Mouse (Mus musculus) heart, postnatal 4 days (tissue): ENCODE results near the gene Cela3a. TPM values are rescaled to one million over a fixed set of nuclear protein-coding genes. Genes with fewer than 3 reads are reported as not detected.
A peak's percentile ranks its signal among the peaks of the same experiment; 100 is the strongest.
"Not testable (repeated sequence)": the region's sequence is repeated elsewhere in the genome, so short reads cannot be mapped to it uniquely, and the experiment has no call there.

Source experiments
- DNase-seq: peaks from one replicate; pipeline ENCODE4 v3.0.0; 2021
- total RNA-seq, 2 experiments: library from RNA; stranded (reverse); gene quantifications; 2 replicates each; pipeline ENCODE4 v1.2.3; 2021

The Cela3a gene
- total RNA-seq, 2 experiments from 2014 or later: not detected

DNA sequence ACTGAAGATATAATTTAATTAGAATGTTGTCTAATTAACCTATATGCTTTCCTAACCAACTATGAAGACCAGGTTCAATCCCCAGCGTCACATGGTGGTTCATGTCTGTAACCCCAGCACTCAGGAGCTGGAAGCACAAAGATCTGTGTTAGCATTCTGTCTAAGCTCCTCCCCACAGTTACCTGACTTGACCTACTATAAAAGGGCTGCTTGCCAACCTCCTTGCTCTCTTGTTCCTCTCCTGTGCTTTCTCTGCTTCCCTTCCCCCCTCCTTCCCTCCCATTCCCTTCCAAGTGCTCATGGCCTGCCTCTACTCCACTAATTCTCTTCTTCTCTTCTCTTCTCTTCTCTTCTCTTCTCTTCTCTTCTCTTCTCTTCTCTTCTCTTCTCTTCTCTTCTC is 5.3 kb upstream of the Cela3a start:
- no peak for DNase-seq

DNA sequence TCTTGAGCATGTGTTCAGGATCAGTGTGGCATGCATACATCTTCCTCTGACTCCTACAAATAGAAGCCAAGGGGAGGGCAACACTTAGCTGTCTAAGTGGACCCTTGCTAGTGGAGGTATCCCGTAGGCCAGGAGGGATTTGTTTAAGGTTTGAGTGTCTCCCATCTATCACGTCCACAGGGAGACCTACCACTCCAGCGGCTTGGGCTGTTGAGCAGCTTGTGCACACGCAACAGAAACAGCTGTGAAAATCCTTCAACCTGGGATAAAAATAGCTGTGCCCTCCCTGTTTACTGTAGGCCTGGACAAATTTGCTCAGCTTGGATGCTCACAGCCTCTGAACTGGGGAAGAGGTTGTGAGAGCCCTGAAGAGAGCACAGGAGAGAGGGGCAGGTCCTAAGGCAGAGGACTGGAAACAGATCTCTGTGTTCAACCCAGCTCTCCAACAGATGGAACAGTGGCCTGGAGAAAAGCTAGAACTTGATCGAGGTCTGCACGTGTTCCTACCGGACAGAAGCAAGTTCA is 2.7 kb upstream of the Cela3a start:
- not testable (repeated sequence) for DNase-seq

DNA sequence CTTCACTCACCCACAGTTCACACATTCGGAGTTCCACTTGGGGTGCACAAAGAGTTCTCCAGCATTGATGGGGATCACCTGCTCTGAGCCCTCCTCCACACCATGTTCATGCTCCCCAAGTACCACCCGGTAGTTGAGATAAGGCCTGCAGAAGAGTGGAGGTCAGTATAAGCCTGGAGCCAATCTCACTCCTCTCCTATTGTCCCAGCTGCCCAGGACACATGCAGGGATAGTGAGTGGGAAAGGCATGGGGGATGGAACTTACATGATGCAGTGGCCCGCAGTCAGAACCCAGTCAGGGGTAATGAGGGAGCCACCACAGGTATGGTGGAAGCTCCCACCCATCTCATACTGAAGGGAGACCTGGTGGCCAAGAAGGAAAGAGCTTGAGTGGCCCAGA is 4.0 kb downstream of the Cela3a start:
- DNase-seq: no peak

DNA sequence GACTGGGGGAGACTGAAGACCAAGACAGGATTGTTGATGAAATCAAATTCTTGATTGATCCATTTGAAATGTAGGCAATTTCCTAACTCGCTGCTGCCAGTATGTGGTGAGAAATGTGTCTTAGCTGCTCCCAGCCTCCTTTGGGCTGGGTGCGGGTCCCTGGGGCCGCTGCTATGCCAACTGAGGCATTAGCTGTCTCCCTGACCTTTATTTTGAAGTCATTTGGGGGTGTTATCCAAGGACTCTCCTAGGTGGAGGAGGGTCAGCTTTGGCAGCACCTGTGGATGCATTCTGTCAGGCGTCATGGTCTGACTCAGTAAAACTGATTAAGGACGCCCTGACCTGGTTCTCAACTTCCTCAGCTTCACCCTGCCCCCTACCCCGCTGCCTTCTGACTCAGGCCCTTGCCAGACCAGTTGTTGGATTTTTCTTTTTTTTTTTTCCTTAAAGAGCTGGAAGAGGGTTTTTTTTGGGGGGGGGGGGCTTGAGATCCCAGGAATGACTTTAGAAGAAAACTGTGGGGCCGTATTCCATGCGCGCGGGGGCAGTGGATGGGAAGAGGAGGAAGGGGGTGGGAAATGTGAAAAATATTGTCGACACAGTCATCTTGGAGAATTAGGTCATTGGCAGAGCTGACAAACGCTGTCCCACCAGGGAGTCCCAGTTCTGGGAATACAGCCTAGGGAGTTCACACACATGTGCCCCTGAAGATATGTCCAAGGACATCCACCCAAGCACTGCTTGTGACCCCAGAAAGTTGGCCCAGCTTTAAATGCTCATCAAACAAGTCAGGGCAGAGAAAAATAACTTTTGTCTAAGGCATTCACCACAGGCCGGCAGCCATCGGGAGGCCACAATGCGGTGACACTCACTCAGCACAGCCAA is 12.7 kb downstream of the Cela3a start:
- peak; percentile 49 for DNase-seq

DNA sequence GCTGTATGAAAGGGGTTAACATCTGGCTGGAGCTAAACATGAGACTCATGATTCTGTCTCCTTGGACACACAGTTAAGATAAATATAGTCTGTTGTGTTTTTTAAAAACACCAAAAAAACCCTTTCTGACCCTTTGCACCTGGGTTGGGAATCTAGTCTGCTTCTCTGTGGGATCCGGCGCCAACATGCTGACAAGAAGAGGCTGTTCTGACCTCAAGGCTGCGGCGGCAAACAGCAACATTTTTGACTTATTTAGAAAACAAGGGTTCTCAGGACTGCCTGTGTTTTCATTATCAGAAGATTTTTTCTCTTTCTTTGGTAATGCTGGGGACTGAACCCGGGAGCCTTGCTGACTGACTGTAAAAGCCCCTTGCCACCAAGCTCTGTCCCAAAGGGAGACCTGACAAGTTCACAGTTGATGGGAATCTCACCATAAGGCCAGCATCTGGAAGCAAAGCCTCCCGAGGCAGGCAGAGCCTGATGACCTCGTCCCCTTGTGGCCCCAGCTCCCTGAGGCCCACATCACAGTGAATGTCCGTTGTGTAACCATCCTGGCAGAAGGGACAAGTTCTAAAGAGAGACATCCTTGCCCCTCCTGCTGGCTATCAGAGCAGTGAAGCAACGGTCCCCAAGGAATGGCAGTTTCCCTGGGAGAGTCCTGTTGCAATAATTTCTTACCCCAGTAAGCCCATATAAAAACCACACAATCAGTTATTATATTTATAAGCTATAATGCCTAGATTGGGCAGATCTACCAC is 16.0 kb downstream of the Cela3a start:
- DNase-seq: peak; percentile 35

DNA sequence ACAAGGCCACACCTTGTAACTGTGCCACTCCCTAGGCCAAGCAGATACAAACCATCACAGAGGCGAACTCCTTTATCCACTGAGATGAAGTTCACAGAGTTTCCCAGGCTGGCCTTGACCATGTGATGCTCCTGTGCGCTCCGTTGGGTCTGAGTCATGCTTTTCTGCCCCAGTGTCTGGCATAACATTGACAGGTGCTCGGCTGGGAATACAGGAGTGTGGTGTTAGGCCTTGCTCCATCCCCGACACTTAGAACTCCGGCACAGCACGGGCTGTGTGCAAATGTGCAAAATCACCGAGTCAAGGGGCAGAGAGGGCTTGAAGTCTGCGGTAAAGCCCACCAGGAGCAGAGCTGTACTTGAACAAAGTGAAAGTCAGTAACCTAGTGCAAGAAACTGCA is 16.7 kb downstream of the Cela3a start:
- no peak for DNase-seq

DNA sequence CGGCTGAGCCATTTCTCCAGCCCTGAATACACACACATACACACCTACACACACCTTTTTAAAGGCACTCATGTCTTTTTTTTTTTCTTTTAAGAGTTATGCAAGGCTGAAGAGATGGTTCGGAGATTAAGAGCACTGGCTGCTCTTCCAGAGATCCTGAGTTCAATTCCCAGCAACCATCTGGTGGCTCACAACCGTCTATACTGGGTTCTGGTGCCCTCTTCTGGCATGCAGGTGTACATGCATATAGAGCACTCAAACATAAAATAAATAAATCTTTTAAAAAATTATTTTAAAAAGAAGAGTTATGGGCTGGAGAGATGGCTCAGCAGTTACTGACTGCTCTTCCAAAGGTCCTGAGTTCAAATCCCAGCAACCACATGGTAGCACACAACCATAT is 18.3 kb downstream of the Cela3a start:
- no peak for DNase-seq

DNA sequence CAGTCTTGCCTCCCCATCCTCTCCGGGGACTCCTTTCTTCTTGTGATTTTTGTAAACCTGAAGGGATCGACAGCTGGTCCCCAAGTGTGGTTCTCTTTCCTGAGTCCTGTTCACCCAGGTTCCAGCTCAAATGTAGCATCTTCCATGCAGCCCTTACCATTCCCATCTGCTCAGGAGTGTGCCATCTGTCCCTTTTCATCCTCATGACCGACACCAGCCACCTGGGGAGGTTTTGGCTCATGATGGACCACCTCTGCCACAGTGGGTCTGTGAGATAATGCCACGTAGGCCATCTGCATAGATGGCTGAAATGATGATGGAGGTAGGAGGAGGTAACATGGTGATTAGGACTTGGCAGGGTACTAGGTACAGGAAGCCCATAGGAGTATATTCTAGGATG is 19.4 kb downstream of the Cela3a start:
- no peak for DNase-seq

DNA sequence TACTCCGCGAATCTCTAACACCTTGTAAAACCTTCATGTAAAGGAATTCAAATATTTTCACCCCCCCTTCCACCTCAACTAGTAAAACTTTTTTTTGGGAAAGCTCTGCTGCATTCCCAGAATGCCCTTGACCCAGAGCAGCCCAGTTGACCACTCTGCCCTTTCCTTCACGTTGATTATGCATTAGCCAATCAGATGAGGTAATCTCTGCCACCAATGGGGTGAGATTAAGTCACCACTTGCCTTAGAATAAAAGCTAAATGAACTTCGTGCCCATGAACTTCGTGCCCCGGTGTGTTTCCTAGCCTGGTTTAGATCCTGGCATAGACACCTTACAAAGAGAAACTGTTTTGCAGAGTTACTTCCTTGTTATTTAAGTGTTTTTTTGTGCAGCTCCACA is 20.6 kb downstream of the Cela3a start:
- DNase-seq: no peak

DNA sequence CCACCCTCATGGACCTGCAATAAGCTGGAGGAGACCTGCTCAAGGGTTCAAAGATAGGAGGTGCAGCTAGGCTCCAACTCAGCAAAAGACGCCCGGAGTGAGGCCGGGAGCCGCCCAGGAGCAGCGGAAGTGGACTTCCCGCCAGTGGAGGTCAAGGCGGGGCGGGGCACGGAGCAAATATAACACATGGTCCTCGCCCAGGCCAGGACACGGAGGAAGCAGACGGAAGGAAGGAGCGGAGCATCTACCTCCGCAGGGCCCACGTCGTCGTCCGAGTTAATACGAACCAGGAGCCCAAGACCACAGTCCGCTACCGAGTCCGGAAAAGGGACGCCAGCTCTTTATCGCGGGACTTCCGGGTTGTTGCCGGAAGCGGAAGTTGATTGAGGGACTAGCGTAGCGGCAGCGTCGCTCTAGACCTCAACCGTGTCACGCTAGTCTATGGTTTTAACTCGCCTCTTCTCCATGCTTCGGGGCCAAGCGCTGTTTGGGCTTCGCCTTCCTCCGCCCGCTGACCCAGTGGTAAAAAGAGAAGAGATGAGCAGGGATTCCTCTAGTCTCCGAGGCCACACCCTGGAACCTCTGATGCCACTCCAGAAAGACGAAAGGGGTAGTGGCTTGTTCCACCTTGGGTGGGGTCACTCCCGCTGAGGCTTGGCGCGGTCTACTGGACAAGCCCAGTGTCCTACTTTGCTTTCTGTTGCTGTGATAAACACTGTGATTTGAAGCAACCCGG is 21.4 kb downstream of the Cela3a start:
- peak; percentile 84 for DNase-seq

DNA sequence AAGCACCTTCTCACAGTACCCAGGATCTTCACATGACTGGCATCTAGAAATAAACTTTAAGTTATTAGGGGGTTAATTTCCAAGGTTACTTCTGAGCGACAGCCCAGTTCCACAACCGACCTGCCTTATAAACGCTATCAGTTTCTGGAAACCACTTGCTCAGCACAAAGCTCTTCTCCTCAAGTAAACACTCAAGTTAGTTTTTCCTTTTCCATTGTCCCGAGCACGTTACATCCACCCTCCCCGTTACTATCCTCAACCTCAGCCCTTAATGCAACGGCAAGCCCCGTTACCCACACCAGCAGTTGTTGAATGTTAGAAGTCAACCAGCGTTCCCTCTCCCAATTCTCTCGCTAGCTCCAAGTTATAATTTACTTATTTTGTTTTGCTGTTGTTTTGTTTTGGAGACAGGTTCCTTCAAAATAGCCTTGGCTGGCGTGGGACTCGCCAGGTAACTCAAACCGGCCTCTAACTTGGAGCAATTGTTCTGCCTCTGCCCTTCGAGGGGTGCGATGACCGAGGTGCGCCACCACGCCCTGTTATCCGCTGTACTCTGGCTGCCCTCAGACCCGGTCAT is 22.0 kb downstream of the Cela3a start:
- DNase-seq: no peak

DNA sequence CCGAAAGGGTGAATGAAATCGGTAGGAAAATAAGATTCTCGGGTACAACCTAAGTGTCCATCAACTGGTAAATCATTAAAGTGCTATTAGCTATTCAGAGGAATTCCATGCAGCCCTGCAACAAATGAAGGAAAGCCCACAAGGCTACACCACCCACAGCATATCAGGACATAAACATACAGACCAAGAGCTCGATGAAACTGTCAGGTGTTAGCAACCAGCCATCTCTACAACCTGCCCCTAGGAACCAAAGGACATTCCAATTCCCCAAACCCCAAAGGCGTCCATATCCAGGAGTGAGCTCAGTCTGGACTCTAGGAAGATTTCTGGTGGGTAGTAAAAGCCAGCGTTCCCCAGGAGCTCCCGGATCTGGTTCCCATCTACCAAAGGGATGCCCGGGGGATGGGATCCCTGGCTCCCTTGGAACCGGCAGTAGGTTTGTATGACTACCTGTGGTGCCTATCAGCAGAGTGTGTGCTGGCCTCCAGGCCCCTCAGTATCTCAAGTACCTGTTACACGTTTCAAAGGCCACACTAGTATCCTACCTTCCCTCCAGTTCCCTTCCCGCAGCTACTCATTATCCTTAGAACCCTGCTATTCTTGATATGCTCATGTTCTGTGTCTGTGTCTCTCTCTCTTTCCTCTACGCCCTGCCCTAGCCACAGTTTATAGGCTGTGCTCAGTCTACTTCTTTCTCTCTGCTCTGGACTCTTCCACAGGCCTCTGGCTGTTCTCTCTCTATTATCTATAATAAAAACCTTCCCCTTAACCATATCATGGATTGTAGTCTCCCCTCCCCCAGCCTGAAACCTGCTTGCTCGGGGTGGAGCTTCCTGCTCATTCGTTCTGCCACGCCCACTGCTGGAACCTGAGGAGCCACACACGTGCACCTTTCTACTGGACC is 28.6 kb downstream of the Cela3a start:
- DNase-seq: no peak

DNA sequence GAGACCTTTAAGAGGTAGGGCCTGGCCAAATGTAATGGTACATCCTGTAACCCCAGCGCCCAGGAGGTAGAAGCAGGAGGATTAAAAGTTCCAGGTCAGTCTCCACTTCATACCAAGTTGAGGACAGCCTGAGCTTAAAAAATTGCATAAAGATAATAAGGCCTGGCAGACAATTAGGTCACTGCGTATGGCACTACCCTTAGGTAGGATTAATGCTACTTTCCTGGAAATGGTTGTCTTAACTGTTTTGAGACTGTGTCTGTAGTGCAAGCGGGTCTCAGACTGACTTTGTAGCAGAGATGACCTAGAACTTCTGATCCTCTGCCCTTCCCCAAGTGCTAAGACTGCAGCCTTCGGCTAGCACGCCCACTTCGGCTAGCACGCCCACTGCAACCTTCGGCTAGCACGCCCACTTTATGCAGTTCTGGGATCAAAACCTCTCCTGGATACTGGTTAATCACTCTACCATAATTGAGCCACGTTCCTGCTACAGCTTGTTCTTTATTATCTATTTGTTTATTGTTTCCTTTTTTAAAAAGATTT is 29.8 kb downstream of the Cela3a start:
- DNase-seq: no peak

DNA sequence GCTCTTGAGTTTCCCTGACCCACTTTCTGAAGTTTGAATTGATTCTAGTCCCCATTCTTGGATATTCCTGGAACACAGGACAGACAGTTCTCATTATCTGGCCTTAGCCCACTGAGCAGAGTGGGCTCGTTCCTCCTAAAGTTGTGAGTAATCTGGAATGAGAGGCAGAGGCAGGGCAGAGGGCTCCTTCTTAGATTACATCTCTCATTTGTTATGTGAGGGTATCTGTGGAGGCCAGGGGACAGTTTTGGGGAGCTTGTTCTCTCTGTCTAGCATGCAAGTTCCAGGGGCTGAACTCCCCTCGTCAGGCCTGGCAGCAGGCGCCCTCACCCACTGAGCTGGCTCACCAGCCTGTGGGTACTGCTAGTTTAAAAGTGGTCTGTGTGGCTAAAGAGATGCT is 30.5 kb downstream of the Cela3a start:
- DNase-seq: no peak

DNA sequence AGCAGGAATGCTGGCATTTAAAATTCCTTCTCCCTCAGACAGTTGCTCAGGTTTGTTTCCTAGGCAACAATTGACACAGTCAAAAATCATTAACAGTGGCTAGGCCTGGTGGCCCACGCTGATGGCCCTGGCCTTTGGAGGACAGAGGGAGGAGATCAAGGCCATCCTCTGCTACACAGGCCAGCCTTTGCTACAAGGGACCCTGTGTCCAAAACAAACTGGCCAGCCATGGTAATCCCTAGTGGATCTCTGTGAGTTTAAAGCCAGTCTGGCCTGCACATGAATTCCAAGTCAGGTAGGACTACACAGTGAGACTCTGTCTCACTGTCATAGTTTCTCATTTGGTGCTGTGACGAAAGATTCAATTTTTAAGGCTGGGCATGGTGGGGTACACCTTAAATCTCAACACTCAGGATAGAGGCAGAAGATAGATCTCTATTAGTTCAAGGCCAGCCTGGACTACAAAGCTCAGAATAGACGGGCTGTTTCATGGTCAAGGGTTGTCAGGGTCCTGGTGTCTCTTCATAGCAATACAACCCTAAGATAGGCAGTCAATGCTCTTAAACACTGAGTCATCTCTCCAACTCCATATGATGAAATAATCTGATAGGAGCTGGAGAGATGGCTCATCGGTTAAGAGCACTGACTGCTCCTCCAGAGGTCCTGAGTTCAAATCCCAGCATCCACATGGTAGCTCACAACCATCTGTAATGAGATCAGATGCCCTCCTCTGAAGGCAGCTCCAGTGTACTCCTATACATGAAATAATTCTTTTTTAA is 31.9 kb downstream of the Cela3a start:
- DNase-seq: no peak

DNA sequence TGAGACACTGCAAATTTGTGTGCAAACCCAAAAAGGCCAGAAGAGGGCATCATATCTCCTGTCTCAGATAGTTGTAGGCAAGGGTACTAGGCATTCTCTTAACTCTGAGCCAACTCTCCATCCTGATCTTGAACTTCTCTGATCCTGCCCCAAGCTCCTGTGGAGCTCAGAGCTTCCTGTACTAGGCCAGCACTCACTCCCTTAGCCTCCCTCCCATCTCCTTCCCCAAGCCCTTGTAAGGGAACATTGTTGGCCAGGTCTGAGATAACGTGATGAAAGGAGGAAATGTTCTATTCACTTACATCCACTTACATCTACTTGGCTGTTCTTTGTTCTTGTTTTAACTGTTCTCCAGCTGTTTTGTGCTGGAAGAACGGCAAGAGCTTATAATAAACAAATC is 32.8 kb downstream of the Cela3a start:
- DNase-seq: no peak

DNA sequence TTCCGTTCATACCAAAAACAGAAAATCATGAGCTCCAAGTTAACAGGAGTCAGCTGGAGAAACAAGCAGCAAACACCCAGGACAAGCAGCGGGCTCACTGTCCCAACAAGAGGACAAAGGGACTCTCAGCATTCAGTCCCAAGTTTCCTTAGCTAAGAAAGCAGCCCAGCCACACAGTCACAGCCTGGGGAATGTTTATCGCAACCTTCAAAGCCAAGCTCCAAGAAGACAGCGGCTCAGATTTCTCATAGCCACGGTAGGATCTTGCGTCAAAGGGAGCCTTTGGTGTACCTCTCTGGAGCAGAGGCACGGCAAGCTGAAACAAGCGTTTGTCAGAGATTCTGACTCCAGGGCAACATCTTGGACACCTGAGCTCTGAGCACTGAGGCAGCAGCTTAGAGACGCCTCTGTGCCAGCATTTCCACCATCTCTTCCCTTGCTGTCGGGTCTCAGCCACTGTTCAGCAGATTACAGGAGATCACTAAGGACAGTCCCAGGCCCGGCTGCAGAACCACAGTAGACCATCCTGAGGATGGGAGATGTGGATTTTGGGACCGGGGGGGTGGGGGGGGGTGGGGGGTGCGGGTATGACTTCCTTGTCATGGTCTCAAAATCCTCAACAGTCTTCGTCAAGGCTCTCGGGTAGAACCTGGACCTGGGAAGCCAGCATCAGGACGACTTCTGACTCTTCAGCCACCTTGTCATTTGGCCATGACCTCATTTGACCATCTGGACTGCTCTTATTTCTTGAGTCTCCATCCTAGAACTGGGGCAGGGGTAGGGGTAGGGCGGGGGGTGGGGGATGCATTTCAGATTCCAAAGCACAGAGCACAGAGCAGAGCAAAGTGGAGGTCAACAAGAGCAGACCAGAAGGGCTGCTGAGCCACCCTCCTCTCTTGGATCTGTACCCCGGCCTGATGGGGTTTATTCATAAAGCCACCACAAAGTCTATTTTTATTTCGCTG is 34.0 kb downstream of the Cela3a start:
- no peak for DNase-seq

DNA sequence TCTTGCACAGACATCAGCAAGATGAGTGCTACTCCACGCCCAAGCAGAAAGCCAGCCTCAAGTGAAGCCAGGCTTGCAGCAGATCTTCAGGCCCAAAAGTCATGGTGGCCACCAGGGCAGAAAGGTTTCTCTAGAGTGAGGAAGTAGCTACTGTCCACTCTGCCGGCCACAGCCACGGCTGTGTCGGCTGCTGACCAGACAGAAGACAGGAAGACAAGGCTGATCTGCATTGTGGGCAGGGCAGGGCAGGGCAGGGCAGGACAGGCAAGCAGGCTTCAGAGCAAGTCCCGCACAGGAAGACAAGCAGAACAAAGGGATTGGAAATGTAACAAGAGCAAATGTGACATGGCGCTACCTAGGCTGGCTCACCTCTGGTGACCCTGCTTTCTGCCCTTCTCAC is 35.9 kb downstream of the Cela3a start:
- no peak for DNase-seq
